Mouse (Mus musculus): Measurements from ENCODE around the gene Gm9964.

- no peak for TF ChIP-seq CTCF (IDR thresholded peaks at IDR 0.05)
- TF ChIP-seq EP300 (IDR thresholded peaks at IDR 0.05): no peak
Observed at GRCm38 (mm10) chr11:79273039-79273438, 23.7 kb downstream of the Gm9964 start.

All from lung, postnatal 0 days (tissue).